Mouse (Mus musculus): ENCODE data around the gene Grin3b. TPM values are rescaled to one million over a fixed set of nuclear protein-coding genes. Genes with fewer than 3 reads are reported as not detected.

Gene Grin3b
- total RNA-seq, 2 experiments from 2014 or later: 0.57 to 0.67 TPM

- peak; percentile 81 to 84 for DNase-seq
Measured at GRCm38 (mm10) chr10:79988506-79989271, 18.2 kb downstream of the Grin3b start, which contains the start of gene Cnn2. Gene Cnn2 (plus strand): TSS chr10:79988584.

GRCm38 (mm10) chr10:79989272-79989786, 18.8 kb downstream of the Grin3b start:
- no peak for DNase-seq

GRCm38 (mm10) chr10:79989870-79990269, 19.4 kb downstream of the Grin3b start:
- no peak for DNase-seq

DNA sequence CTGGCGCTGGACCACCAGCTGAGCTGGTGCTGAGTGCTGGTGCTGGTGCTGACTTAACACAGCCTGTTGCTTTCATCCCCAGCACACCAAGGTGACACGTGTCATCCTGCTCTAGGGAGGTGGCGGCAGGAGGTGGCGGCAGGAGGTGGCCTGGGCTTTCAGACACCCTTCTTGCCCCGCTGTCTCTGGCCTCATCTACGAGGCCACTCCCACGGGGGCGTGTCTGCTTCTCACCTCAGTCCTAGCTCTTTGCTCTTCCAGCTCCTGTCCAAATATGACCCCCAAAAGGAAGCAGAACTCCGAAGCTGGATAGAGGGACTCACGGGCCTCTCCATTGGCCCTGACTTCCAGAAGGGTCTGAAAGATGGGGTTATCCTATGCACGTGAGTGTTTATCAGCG, 20.6 kb downstream of the Grin3b start:
- no peak for DNase-seq

GRCm38 (mm10) chr10:79991548-79991947, 21.0 kb downstream of the Grin3b start:
- no peak for DNase-seq

GRCm38 (mm10) chr10:79994397-79995115, 24.0 kb downstream of the Grin3b start:
- DNase-seq: peak in 1 of 2 experiments; percentile 61

GRCm38 (mm10) chr10:79995636-79996035, 25.1 kb downstream of the Grin3b start:
- no peak for DNase-seq

- peak; percentile 97 to 100 for DNase-seq
Measured at GRCm38 (mm10) chr10:79996272-79997033, 25.9 kb downstream of the Grin3b start, which contains the start of gene Abca7. Gene Abca7 (plus strand): TSS chr10:79996494.

DNA sequence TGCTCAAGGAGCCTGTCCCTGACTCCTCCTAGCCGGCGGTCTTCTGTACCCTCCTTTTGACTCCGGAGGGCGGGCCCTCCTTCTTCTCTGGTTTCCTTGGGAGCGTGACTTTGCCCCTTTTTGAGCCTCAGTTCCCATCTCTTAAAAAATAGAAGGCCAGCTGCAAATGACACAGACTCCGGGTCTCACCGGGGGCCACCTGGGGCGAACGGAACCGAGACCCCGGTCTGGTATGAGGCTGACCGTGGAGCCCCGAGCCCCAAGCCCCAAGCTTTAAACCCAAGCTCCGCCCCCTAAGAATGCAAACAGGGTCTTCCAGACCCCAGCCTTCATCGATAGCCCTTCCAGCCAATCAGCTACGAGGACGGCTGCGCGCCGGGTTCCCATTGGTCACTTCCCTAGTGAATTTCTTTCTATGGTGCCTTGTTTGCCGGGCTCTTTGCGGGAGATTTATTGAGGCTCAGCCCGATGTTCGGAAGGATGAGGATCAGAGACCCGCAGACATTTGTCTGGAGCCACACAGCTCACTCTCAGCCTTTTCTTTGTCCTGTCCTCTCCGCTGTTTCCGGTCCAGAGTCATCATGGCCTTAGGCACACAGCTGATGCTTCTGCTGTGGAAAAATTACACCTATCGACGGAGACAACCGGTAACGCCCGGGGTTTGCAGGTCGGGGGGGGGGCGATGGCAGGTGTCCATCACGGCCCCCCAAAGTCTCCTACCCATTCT, 26.7 kb downstream of the Grin3b start:
- peak; percentile 77 to 83 for DNase-seq

DNA sequence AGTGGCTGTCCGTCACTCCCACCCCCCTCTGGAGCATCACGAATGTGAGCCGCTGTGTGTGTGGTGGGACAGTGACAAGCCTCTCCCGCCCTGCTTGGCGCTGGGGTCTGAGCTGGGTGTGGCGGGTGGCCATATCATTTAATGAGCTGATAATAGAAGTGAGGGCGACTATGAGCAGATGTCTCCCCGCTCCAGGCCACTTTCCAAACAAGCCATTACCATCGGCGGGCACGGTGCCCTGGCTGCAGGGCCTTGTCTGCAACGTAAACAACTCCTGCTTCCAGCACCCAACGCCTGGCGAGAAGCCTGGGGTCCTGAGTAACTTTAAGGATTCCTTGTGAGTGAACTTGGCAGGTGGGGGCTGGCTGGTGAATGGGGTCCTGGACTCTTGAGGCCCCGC, 27.3 kb downstream of the Grin3b start:
- peak; percentile 65 to 70 for DNase-seq

- DNase-seq: no peak
Measured at GRCm38 (mm10) chr10:80001945-80002344, 31.4 kb downstream of the Grin3b start.

DNA sequence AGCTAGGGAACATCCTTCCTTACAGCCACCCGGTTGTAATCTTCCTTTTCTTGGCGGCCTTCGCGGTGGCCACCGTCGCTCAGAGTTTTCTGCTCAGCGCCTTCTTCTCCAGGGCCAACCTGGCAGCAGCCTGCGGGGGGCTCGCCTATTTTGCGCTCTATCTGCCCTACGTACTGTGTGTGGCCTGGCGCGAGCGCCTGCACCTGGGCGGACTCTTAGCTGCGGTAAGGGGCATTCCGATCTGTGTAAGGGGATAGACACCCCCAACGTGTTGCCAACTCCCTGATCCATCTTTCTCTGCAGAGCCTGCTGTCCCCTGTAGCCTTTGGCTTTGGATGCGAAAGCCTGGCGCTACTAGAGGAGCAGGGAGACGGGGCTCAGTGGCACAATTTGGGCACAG, 32.3 kb downstream of the Grin3b start:
- DNase-seq: no peak

GRCm38 (mm10) chr10:80003374-80004232, 33.1 kb downstream of the Grin3b start:
- peak in 1 of 2 experiments; percentile 77 for DNase-seq

GRCm38 (mm10) chr10:80004233-80004705, 33.8 kb downstream of the Grin3b start:
- no peak for DNase-seq

DNA sequence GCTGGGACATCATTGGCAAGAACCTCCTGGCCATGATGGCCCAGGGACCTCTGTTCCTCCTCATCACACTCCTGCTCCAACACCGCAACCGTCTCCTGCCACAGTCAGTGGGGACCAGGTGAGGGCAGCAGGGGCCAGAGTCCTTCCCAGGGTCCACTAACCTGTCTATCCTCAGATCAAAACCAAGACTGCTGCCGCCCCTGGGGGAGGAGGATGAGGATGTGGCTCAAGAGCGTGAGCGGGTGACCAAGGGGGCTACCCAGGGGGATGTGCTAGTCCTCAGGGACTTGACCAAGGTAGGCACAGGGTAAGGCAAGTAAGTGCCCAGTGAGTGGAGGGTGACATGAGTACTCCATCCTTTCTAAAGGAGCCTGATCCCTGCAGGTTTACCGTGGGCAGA, 41.2 kb downstream of the Grin3b start:
- DNase-seq: no peak

GRCm38 (mm10) chr10:80013609-80014008, 43.1 kb downstream of the Grin3b start:
- no peak for DNase-seq

- DNase-seq: no peak
Measured at GRCm38 (mm10) chr10:80014484-80015290, 44.2 kb downstream of the Grin3b start.

DNA sequence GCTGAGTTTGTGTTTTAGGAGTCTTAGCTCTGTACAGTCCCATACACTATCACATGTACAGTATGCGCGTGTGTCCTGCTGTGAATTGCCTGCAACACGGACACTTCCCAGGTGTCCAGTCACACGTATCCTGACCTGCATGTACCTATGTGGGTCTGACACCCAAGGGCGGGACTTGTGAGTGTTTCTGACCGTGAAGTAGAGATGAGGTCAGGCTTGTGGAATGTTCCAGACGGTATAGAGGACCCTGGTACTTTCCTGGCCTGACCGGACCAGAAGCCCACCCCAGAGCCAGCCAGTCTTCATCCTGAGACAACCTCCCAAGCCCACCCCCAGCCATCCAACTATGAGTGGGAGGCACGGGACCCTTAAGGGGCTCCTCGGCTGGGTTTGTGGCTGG, 45.1 kb downstream of the Grin3b start:
- no peak for DNase-seq

DNA sequence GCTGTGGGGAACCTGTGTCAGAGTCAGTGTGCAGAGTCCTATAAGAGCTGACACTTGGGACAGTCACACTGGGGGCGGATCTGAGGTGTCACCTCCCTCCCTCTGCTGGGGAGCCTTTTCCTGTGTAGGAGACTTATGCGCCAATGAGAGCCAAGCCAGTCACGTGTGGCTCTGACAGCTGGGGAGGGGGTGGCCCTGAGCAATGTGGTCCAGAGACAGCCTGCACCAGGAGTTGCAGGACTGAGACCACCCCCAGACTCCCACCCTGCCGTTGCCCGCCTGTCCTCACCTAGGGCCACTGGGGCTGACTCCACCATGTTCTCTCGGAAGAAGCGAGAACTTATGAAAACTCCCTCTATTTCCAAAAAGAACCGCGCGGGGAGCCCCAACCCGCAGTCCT, 46.0 kb downstream of the Grin3b start, which contains the start of gene Arhgap45:
Gene Arhgap45 (plus strand): TSS at position 143 of the 400 bp plus-strand sequence.
- DNase-seq: peak in 1 of 2 experiments; percentile 81
